Mouse (Mus musculus): ENCODE data around the gene Mturn. TPM values are rescaled to one million over a fixed set of nuclear protein-coding genes. Genes with fewer than 3 reads are reported as not detected.

Mturn gene
- polyA plus RNA-seq, 1 experiment from 2014 or later, result 91.3 TPM

DNA sequence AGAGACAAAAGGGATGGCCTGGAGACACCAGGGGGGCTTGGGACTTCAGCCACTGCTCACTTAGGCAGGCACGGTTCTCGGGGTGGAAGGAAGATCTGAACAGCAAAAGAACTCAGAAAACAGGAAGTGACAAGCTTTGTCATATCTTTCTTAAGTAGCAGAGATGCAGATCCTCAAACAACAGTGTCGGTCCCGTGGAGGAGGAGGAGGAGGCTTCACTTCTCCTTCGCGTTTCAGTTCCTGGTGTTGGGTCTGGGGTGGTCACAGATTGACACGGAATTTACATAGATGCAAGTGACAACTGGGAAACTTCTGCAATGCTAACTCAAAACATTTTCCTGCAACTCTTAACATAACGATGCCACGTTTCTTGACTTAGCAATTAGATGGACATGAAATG is 54.7 kb downstream of the Mturn start:
- no peaks in the 10 kb centered on the region for H3K36me3 ChIP-seq (ENCODE audit: control insufficient read depth, insufficient read depth, low read length)
- H3K4me2 ChIP-seq (ENCODE audit: low read depth, low read length), result no peak overlapping the region
- H3K27me3 ChIP-seq (ENCODE audit: control insufficient read depth, insufficient read depth, low read length), result no peaks in the 10 kb centered on the region
- WGBS, result 76% methylated on average over 9 of the region's 9 CpGs
- no peak overlapping the region for H3K4me3 ChIP-seq (ENCODE audit: low read depth, low read length)
- ATAC-seq (ENCODE audit: low read depth), result no peak
- H3K9ac ChIP-seq (replicated peaks; ENCODE audit: low read depth, low read length), result no peak overlapping the region
- no peaks in the 10 kb centered on the region for H3K9me3 ChIP-seq (ENCODE audit: control insufficient read depth, low read length)
- H3K4me1 ChIP-seq (ENCODE audit: control insufficient read depth, insufficient read depth, low read length), result no peaks in the 10 kb centered on the region
- no peak overlapping the region for H3K27ac ChIP-seq (ENCODE audit: low read depth, low read length)

DNA sequence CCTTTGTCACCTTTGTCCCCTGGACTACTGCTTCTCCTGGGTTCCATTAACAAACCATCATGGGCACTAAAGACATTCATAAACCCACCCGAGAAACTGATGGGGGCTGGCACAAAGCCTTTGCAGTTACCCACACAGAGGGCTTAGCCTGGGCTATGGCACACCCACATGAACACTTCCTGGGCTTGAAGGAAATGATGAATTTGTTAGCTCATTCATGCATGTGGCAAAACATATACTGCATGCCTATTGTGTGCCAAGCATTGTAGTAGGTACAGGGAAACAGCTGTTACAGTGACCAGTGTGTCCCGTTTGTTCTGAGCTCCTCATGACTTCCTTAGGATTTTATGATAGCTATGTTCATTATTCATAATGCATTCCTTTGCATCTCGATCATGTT is 55.8 kb downstream of the Mturn start:
- WGBS, result 85% methylated on average over 3 of the region's 3 CpGs
- Histone ChIP-seq H3K9ac (replicated peaks; ENCODE audit: low read depth, low read length) (no peak overlapping the region), H3K4me3 (ENCODE audit: low read depth, low read length) (no peak overlapping the region), H3K27ac (ENCODE audit: low read depth, low read length) (no peak overlapping the region), H3K27me3 (ENCODE audit: control insufficient read depth, insufficient read depth, low read length) (no peaks in the 10 kb centered on the region), H3K9me3 (ENCODE audit: control insufficient read depth, low read length) (no peaks in the 10 kb centered on the region), H3K4me2 (ENCODE audit: low read depth, low read length) (no peak overlapping the region), H3K4me1 (ENCODE audit: control insufficient read depth, insufficient read depth, low read length) (no peaks in the 10 kb centered on the region), H3K36me3 (ENCODE audit: control insufficient read depth, insufficient read depth, low read length) (no peaks in the 10 kb centered on the region)
- no peak for ATAC-seq (ENCODE audit: low read depth)

DNA sequence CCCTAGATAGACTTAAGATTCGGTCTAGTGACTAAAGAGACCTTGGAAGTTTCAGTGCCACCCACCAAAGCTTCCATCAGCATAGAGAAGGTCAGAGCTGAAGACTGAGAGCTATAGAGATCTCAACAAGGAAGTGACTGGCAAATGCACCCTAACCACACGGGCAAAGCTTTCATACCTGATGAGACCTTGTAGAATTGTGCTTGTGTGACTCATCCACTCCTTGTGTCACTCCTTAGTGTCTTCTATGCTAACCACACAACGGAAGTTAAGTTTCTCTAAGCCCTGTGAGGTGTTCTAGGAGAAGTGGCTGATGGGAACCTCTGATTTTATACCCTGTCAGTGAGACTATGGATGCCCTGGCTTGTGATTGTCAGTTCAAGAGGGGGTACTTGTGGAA is 56.3 kb downstream of the Mturn start:
- no peak overlapping the region for H3K4me3 ChIP-seq (ENCODE audit: low read depth, low read length)
- no peak for ATAC-seq (ENCODE audit: low read depth)
- no peak overlapping the region for H3K27ac ChIP-seq (ENCODE audit: low read depth, low read length)
- no peaks in the 10 kb centered on the region for H3K36me3 ChIP-seq (ENCODE audit: control insufficient read depth, insufficient read depth, low read length)
- no peak overlapping the region for H3K9ac ChIP-seq (replicated peaks; ENCODE audit: low read depth, low read length)
- H3K9me3 ChIP-seq (ENCODE audit: control insufficient read depth, low read length), result no peaks in the 10 kb centered on the region
- 82% methylated on average over 3 of the region's 3 CpGs for WGBS
- no peaks in the 10 kb centered on the region for H3K4me1 ChIP-seq (ENCODE audit: control insufficient read depth, insufficient read depth, low read length)
- H3K27me3 ChIP-seq (ENCODE audit: control insufficient read depth, insufficient read depth, low read length), result no peaks in the 10 kb centered on the region
- no peak overlapping the region for H3K4me2 ChIP-seq (ENCODE audit: low read depth, low read length)

DNA sequence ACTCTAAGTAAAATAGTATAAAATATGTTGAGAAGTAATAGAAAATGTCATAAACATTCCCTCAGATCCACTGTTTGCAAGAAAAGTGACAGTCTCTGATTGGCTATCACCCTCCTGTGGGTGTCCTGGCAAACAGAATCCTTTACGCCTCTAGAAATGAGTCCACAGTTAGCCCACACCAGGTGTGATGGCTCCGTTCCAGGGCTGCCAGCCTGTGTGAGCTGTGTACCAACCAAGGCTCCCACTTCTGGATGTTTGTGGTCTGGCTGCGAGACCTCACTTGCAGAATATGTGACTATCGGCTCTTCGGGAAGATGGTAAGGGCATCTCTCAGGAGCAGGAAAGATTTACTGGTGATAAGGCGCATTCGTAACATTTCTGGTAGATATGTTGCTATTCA is 67.6 kb downstream of the Mturn start:
- Histone ChIP-seq H3K4me1 (ENCODE audit: control insufficient read depth, insufficient read depth, low read length) (no peaks in the 10 kb centered on the region), H3K9me3 (ENCODE audit: control insufficient read depth, low read length) (no peaks in the 10 kb centered on the region), H3K27ac (ENCODE audit: low read depth, low read length) (no peak overlapping the region), H3K9ac (replicated peaks; ENCODE audit: low read depth, low read length) (no peak overlapping the region), H3K4me2 (ENCODE audit: low read depth, low read length) (no peak overlapping the region), H3K36me3 (ENCODE audit: control insufficient read depth, insufficient read depth, low read length) (no peaks in the 10 kb centered on the region), H3K27me3 (ENCODE audit: control insufficient read depth, insufficient read depth, low read length) (no peaks in the 10 kb centered on the region), H3K4me3 (ENCODE audit: low read depth, low read length) (no peak overlapping the region)
- 94% methylated on average over 7 of the region's 7 CpGs for WGBS
- no peak for ATAC-seq (ENCODE audit: low read depth)

DNA sequence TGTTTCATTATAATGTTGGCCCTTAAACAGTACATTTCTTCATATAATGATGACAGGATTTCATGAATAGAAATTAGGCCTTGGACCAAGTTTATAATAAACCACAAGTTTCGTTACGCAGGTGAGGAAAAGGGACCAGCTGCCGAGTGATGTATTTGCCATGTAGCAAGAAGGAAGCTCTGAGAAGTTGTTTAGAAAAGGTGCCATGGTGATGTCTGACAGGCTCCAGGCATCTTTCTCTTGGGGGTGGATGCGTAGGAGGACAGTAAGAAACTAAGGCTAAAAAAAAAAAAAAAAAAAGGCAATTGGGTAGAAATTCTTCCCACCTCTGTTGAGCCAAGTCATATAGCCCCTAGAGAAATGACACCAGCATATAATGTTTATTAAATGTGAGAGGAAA is 70.2 kb downstream of the Mturn start:
- H3K27ac ChIP-seq (ENCODE audit: low read depth, low read length), result no peak overlapping the region
- no peaks in the 10 kb centered on the region for H3K36me3 ChIP-seq (ENCODE audit: control insufficient read depth, insufficient read depth, low read length)
- H3K4me2 ChIP-seq (ENCODE audit: low read depth, low read length), result no peak overlapping the region
- WGBS, result 87% methylated on average over 4 of the region's 4 CpGs
- no peak overlapping the region for H3K9ac ChIP-seq (replicated peaks; ENCODE audit: low read depth, low read length)
- ATAC-seq (ENCODE audit: low read depth), result no peak
- no peaks in the 10 kb centered on the region for H3K4me1 ChIP-seq (ENCODE audit: control insufficient read depth, insufficient read depth, low read length)
- no peak overlapping the region for H3K4me3 ChIP-seq (ENCODE audit: low read depth, low read length)
- no peaks in the 10 kb centered on the region for H3K9me3 ChIP-seq (ENCODE audit: control insufficient read depth, low read length)
- H3K27me3 ChIP-seq (ENCODE audit: control insufficient read depth, insufficient read depth, low read length), result no peaks in the 10 kb centered on the region

DNA sequence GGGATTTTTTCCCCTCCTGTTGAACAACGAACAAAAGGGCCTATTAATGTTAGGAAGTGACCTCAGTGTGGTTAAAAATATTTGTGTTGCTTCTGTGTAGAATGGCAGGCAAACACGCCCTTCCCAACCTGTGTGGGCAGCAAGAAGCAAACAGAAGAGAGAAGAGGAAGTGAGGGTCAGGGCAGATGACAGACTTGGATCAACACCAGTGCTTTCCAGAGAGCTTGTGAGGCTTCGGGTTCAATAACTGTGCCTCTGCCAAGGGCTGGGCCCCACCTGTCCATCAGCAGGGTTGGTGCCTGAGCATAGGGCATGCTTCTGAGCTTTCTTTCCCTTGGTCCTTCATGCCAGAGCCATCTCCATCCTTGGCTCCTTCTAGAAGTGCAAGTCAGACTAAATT is 70.7 kb downstream of the Mturn start:
- no peak overlapping the region for H3K27ac ChIP-seq (ENCODE audit: low read depth, low read length)
- ATAC-seq (ENCODE audit: low read depth), result no peak

More for the DNA sequence above, 70.7 kb downstream of the Mturn start:
- Histone ChIP-seq H3K4me2 (ENCODE audit: low read depth, low read length) (no peak overlapping the region), H3K9me3 (ENCODE audit: control insufficient read depth, low read length) (no peaks in the 10 kb centered on the region), H3K9ac (replicated peaks; ENCODE audit: low read depth, low read length) (no peak overlapping the region), H3K36me3 (ENCODE audit: control insufficient read depth, insufficient read depth, low read length) (no peaks in the 10 kb centered on the region), H3K4me3 (ENCODE audit: low read depth, low read length) (no peak overlapping the region), H3K27me3 (ENCODE audit: control insufficient read depth, insufficient read depth, low read length) (no peaks in the 10 kb centered on the region), H3K4me1 (ENCODE audit: control insufficient read depth, insufficient read depth, low read length) (no peaks in the 10 kb centered on the region)
- WGBS, result 76% methylated on average over 3 of the region's 3 CpGs

Other genes starting within 250 kb of the Mturn start
- gene Scrn1, start 115.1 kb upstream of the Mturn start, polyA plus RNA-seq (2014; fragmentation: Nextera tagmentation; extraction: Ambion mirVana), result 109 and 110 TPM in 2 replicates
- 12.2 and 13.3 TPM in 2 replicates for gene Plekha8, start 86.5 kb upstream of the Mturn start, polyA plus RNA-seq (2014; fragmentation: Nextera tagmentation; extraction: Ambion mirVana)
- gene Fkbp14, start 84.3 kb upstream of the Mturn start, polyA plus RNA-seq (2014; fragmentation: Nextera tagmentation; extraction: Ambion mirVana), result 9.1 and 14.6 TPM in 2 replicates
- 6.6 and 8.0 TPM in 2 replicates for gene Znrf2, start 135.3 kb downstream of the Mturn start, polyA plus RNA-seq (2014; fragmentation: Nextera tagmentation; extraction: Ambion mirVana)

Measured in neural tube, embryonic 14.5 days (tissue).